Mouse (Mus musculus) intestine, embryonic 16.5 days (tissue): ENCODE data around the gene Adh7. TPM values are rescaled to one million over a fixed set of nuclear protein-coding genes. Genes with fewer than 3 reads are reported as not detected.

Source experiments
- ATAC-seq: fragments of 200-750 bp; cut with Nextera tagmentation; 2 replicates; pipeline ENCODE4 v1.8.0; 2017; ENCODE audit warnings: moderate TSS enrichment, moderate library complexity
- H3K27ac ChIP-seq: fragments of 300-500 bp; sonication (generic); 2 replicates; pipeline ENCODE4 v1.5.1; 2014; ENCODE audit warnings: mild to moderate bottlenecking, low read length
- H3K27me3 ChIP-seq: fragments of 300-500 bp; sonication (generic); replicated peaks from 2 replicates; pipeline ENCODE4 v1.6.1; 2014; ENCODE audit warnings: low read length, control low read depth, mixed read lengths; ENCODE audit not compliant: control insufficient read depth, insufficient read depth
- H3K36me3 ChIP-seq: fragments of 300-500 bp; sonication (generic); 2 replicates; pipeline ENCODE4 v1.6.1; 2014; ENCODE audit warnings: low read length, control low read depth; ENCODE audit not compliant: control insufficient read depth, insufficient read depth
- H3K4me1 ChIP-seq: fragments of 300-500 bp; sonication (generic); 2 replicates; pipeline ENCODE4 v1.6.1; 2014; ENCODE audit warnings: low read length, control low read depth, mixed read lengths; ENCODE audit not compliant: control insufficient read depth, insufficient read depth
- H3K4me2 ChIP-seq: fragments of 300-500 bp; sonication (generic); 2 replicates; pipeline ENCODE4 v1.6.1; 2014; ENCODE audit warnings: low read depth, low read length, control low read depth
- H3K4me3 ChIP-seq: fragments of 300-500 bp; sonication (generic); 2 replicates; pipeline ENCODE4 v1.5.1; 2014; ENCODE audit warnings: mild to moderate bottlenecking, low read length
- H3K9ac ChIP-seq: fragments of 300-500 bp; sonication (generic); 2 replicates; pipeline ENCODE4 v1.6.1; 2014; ENCODE audit warnings: low read depth, low read length
- H3K9me3 ChIP-seq: fragments of 300-500 bp; sonication (generic); 2 replicates; pipeline ENCODE4 v1.6.1; 2016; ENCODE audit warnings: low read length, control low read depth; ENCODE audit not compliant: control insufficient read depth
- WGBS: fragments of 180-500 bp; shearing (Covaris S2); extraction: QIAGEN DNeasy Blood & Tissue Kit; methylation state at CpG from one replicate; pipeline ENCODE4 v1.1.7; 2014; 5-methylcytosine and 5-hydroxymethylcytosine counted together
- polyA plus RNA-seq: library from polyadenylated mRNA; unstranded; fragments of >200 nt; fragmentation: Nextera tagmentation; extraction: Ambion mirVana; gene quantifications from 2 replicates; pipeline ENCODE4 v1.2.1, GENCODE M21; 2015

Adh7 gene
- polyA plus RNA-seq, 1 experiment from 2014 or later, result 0.24 TPM

- ATAC-seq, result no peak
- no peak overlapping the region for H3K4me2 ChIP-seq
- H3K9ac ChIP-seq, result no peak overlapping the region
- H3K27me3 ChIP-seq, result no peaks in the 10 kb centered on the region
- peak overlapping the region; percentile 83 for H3K27ac ChIP-seq
- no peaks in the 10 kb centered on the region for H3K36me3 ChIP-seq
- no peaks in the 10 kb centered on the region for H3K9me3 ChIP-seq
- no peak overlapping the region for H3K4me3 ChIP-seq
- H3K4me1 ChIP-seq, result 0 out of 2 replicates have a peak, but pooled peaks cover 3% of the 10 kb centered on the region
- 84% methylated on average over 3 of the region's 3 CpGs for WGBS
These were observed 12.7 kb downstream of the Adh7 start for GRCm38 (mm10) chr3:138230266-138230665.

GRCm38 (mm10) chr3:138231531-138231930 is 14.0 kb downstream of the Adh7 start:
- ATAC-seq, result peak; percentile 34; the same call in 1 of the 2 replicates
- Histone ChIP-seq H3K9ac (no peak overlapping the region), H3K4me1 (0 out of 2 replicates have a peak, but pooled peaks cover 3% of the 10 kb centered on the region), H3K36me3 (no peaks in the 10 kb centered on the region), H3K27me3 (no peaks in the 10 kb centered on the region), H3K27ac (no peak overlapping the region), H3K9me3 (no peaks in the 10 kb centered on the region), H3K4me2 (no peak overlapping the region), H3K4me3 (no peak overlapping the region)
- WGBS, result 74% methylated on average over 2 of the region's 2 CpGs

- 72% methylated on average over 11 of the region's 11 CpGs for WGBS
- Histone ChIP-seq H3K9ac (no peak overlapping the region), H3K4me2 (no peak overlapping the region), H3K27ac (no peak overlapping the region), H3K27me3 (no peaks in the 10 kb centered on the region), H3K36me3 (no peaks in the 10 kb centered on the region), H3K4me3 (no peak overlapping the region), H3K4me1 (0 out of 2 replicates have a peak, but pooled peaks cover 4% of the 10 kb centered on the region), H3K9me3 (no peaks in the 10 kb centered on the region)
- no peak for ATAC-seq
These were observed 19.1 kb downstream of the Adh7 start for GRCm38 (mm10) chr3:138236546-138237163.

- no peaks in the 10 kb centered on the region for H3K27me3 ChIP-seq
- H3K27ac ChIP-seq, result peak overlapping the region; percentile 19; the same call in 1 of the 2 replicates
- no peak overlapping the region for H3K9ac ChIP-seq
- WGBS, result 72% methylated on average over 10 of the region's 10 CpGs
- H3K9me3 ChIP-seq, result no peaks in the 10 kb centered on the region
- no peak overlapping the region for H3K4me2 ChIP-seq
- H3K36me3 ChIP-seq, result no peaks in the 10 kb centered on the region
- peak; percentile 63 for ATAC-seq
- H3K4me3 ChIP-seq, result no peak overlapping the region
- H3K4me1 ChIP-seq, result peaks cover 10% of the 10 kb centered on the region; the same call in 1 of the 2 replicates
These were observed 20.5 kb downstream of the Adh7 start for GRCm38 (mm10) chr3:138238046-138238445.

- H3K4me3 ChIP-seq, result no peak overlapping the region
- no peaks in the 10 kb centered on the region for H3K9me3 ChIP-seq
- 94% methylated on average over 6 of the region's 6 CpGs for WGBS
- H3K27me3 ChIP-seq, result no peaks in the 10 kb centered on the region
- no peak for ATAC-seq
- H3K4me1 ChIP-seq, result peaks cover 10% of the 10 kb centered on the region; the same call in 1 of the 2 replicates
- H3K27ac ChIP-seq, result no peak overlapping the region
- H3K36me3 ChIP-seq, result no peaks in the 10 kb centered on the region
- no peak overlapping the region for H3K4me2 ChIP-seq
- H3K9ac ChIP-seq, result no peak overlapping the region
These were observed 21.9 kb downstream of the Adh7 start for GRCm38 (mm10) chr3:138239461-138239860.

GRCm38 (mm10) chr3:138240411-138240810 is 22.9 kb downstream of the Adh7 start:
- WGBS, result 80% methylated on average over 3 of the region's 3 CpGs
- no peak for ATAC-seq
- H3K27me3 ChIP-seq, result no peaks in the 10 kb centered on the region

DNA sequence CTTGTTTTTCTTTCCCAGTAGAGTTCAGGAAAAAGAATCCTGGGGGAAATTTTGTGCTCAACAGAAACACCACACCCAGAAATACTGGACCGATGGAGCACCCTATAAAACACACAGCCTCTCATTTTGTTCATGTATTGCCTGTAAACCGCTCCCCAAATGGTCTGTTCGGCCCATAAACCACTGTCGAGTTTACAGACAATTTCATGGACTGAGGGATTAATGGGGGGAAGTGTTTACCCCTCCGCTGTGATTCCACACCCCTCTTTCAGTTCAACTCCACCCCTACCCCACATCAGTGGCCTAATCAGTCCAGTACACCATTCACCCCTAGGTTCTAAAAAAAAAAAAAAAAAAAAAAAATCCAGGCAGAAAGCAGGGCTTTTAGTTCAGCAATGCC is 23.4 kb downstream of the Adh7 start:
- Histone ChIP-seq H3K27me3 (no peaks in the 10 kb centered on the region), H3K27ac (peak overlapping the region; percentile 76), H3K4me2 (no peak overlapping the region), H3K9ac (no peak overlapping the region), H3K4me3 (no peak overlapping the region), H3K4me1 (peaks cover 10% of the 10 kb centered on the region; the same call in 1 of the 2 replicates), H3K36me3 (no peaks in the 10 kb centered on the region), H3K9me3 (no peaks in the 10 kb centered on the region)
- WGBS, result 48% methylated on average over 5 of the region's 5 CpGs
- ATAC-seq, result 0 out of 2 replicates have a peak, but pooled peaks have one; percentile 10

More at GRCm38 (mm10) chr3:138240411-138240810, 22.9 kb downstream of the Adh7 start:
- Histone ChIP-seq H3K4me2 (no peak overlapping the region), H3K4me1 (peaks cover 10% of the 10 kb centered on the region; the same call in 1 of the 2 replicates), H3K9me3 (no peaks in the 10 kb centered on the region), H3K36me3 (no peaks in the 10 kb centered on the region), H3K9ac (no peak overlapping the region), H3K27ac (peak overlapping the region; percentile 14; the same call in 1 of the 2 replicates), H3K4me3 (no peak overlapping the region)

GRCm38 (mm10) chr3:138241371-138241770 is 23.8 kb downstream of the Adh7 start:
- 32% methylated on average over 6 of the region's 6 CpGs for WGBS
- Histone ChIP-seq H3K27me3 (no peaks in the 10 kb centered on the region), H3K9ac (no peak overlapping the region), H3K4me2 (no peak overlapping the region), H3K4me1 (peaks cover 10% of the 10 kb centered on the region; the same call in 1 of the 2 replicates), H3K9me3 (no peaks in the 10 kb centered on the region), H3K27ac (peak overlapping the region; percentile 76), H3K36me3 (no peaks in the 10 kb centered on the region), H3K4me3 (no peak overlapping the region)
- ATAC-seq, result peak; percentile 78

DNA sequence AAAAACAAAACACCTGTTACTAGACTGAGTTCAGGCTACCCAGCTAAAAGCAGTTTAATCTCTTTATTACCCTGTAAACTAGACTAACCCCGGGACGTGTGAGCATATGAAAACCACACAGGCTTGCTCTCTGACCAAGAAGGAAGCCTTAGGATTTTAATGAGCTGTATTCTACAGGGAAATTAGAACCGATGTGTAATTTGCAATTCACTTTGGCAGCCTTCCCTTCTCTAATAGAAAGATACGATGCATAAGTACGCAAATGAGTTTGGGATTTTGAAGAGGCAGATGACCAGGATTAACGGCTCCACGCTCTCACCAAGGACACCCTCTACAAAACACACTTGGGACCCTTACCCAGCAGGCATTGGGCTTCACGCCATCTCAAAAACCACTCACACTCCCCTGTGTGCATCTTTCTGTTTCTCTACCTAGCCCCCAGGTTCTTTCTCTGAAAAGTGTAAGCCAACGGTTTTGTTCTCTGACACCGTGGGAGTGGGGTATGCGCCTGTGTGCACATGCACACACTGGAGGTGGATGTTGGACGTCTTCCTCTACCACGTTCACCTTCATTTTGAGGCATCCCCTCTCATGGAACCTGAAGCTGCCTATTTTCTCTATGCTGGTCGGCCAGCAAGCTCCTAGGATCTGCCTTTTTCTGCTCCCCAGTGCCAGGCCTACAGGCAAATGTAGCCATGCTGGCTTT is 24.6 kb downstream of the Adh7 start:
- WGBS, result 76% methylated on average over 14 of the region's 14 CpGs
- Histone ChIP-seq H3K9me3 (no peaks in the 10 kb centered on the region), H3K27ac (peak overlapping the region; percentile 67), H3K9ac (no peak overlapping the region), H3K4me1 (peaks cover 10% of the 10 kb centered on the region; the same call in 1 of the 2 replicates), H3K4me2 (no peak overlapping the region), H3K36me3 (no peaks in the 10 kb centered on the region), H3K27me3 (no peaks in the 10 kb centered on the region), H3K4me3 (no peak overlapping the region)
- peak; percentile 66 for ATAC-seq
